Mouse (Mus musculus): ENCODE data around the gene Moap1.

GRCm38 (mm10) chr12:102743036-102743588 lies 349 bp downstream of the Moap1 start:
- TF ChIP-seq HCFC1 (IDR thresholded peaks at IDR 0.05; ENCODE audit: borderline replicate concordance, insufficient read depth, low read length) (no peak), CHD2 (IDR thresholded peaks at IDR 0.05; ENCODE audit: low read depth, low read length) (no peak), ZNF384 (IDR thresholded peaks at IDR 0.05; ENCODE audit: low read depth, low read length) (no peak), MAFK (IDR thresholded peaks at IDR 0.05; ENCODE audit: insufficient read depth, low read depth, low read length) (no peak), ZC3H11A (IDR thresholded peaks at IDR 0.05; ENCODE audit: borderline replicate concordance, low read depth, low read length) (no peak)
